Mouse (Mus musculus): ENCODE results near the gene Med25.

Gene Med25

DNA sequence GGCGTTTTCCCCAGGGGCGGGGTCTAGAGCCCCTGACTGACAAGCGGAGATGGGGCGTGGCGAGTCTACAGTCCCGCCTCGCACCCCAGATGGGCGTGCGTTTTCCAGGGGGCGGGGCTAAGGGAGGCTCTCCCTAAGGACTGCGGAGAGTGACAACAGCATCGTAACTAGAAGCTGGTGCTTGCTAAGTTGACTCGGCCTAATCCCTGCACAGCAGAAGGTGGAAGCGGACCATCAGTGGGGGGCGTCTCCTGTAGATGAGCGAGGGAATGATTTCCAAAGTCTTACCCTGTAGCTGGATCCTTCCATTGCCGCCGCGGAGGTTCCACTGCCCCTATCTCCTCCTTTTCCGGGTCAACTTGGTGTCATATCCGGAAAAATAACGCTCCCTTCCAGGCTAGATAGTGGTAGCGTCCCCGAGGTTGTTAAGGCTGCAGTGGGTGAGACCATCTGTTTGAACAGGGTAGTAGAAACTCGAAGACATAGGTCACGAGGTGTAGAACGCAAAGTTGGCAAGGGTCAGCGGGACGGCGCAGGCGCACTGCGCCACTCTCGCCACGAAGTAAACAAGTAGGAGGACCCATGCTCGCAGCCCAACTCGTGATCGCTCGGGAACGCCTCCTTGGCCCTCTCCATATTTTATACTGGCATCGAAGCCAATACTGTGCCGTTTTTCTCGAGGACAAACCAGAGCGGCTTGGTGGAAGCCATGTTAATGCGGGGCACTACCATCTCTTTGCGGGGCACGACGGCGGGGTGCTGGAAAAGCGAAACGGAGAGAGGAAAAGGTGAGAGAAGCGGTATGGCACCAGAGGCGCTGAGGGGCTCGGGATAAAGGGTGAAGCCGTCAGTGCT lies 43.7 kb downstream of the Med25 start, which contains the start of the genes Akt1s1 and Tbc1d17:
Gene Akt1s1 (plus strand): TSS at position 431 of the 855 bp plus-strand sequence.
Gene Tbc1d17 (minus strand): TSS at position 519 of the 855 bp plus-strand sequence.
- peak; percentile 100 for DNase-seq (ENCODE audit: low read depth, low spot score)

DNA sequence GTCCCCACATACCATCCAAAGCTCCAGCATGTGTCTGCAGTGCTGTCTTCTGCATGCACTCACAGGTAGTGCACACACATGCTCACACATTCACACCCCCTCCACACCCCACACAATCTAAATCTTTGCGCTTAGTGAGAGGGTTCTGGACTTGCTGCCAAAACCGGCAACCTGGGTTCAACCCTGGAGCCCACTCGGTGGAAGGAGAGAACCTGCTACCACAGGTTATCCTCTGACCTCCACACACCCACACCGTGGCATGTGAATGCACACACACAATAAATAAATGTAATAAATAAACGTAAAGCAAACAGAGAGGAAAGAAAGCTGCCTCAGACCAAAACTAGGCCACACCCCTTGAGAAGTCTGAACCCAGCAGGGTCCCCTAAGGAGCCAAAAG lies 44.7 kb downstream of the Med25 start:
- no peak for DNase-seq (ENCODE audit: low read depth, low spot score)

DNA sequence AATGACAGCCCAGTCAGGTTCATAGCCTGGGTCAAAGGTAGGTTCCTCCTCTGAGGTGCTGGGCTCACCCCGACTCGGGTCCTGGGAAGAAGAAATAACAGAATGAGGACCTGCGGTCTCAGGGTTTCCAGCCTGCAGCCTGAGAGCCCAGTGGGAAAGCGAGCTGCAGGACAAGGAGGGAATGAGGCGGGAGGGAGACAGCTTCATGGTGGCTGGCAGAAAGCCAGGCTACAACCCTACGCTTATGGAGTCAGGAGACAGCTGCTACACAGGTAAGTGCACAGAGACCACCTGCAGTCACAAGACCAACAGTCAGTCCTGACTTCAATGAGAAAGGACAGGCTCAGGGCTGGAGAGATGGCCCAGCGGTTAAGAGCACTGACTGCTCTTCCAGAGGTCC lies 45.7 kb downstream of the Med25 start:
- DNase-seq (ENCODE audit: low read depth, low spot score), result no peak

DNA sequence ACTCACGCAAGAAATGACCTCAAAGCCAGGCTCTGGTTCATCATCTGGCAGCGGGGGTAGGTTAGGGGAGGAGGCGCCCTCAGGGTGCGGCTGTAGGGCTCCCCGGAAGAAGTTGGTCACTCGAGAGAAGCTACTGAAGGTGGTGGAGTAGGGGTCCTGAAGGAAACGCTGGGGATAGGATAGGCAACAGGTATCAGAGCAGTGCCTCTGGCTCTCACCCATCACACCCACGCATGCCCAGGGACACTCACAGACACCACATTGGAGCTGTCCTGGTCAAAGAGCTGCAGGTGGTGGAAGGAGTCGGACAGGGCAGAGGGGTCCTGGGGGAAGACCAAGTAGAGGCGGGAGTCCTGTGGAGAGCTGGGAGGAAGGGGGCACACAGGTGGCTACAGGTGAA lies 47.5 kb downstream of the Med25 start:
- no peak for DNase-seq (ENCODE audit: low read depth, low spot score)

DNA sequence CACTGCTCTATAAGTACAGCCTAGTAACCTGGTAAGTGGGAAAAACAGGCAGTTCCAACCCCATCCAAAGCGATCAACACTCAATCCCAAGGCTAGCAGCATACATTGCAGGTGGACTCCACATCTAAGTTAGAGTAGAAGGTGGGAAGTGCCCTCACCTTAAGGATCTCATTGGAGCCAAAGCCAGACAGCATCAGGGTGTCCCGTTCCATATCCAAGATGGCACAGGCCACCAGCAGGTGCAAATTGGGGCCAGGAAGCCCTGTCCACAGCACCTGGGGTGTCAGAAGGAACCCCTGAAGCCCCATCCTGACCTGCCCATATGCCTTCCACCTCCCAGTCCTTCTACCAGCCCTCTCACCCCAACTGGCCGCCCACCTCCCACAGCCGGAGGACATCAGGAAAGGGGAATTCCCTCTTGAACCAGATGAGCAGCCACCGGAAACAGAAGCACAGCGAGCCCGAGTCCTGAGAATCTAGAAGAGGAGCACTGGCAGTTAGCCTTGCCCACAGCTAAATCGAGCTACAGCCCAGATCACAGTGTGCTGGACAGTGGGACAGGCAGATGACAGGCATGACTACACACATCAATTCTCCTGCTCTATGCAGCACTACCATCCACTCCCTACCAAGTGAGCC lies 50.6 kb downstream of the Med25 start:
- no peak for DNase-seq (ENCODE audit: low read depth, low spot score)

DNA sequence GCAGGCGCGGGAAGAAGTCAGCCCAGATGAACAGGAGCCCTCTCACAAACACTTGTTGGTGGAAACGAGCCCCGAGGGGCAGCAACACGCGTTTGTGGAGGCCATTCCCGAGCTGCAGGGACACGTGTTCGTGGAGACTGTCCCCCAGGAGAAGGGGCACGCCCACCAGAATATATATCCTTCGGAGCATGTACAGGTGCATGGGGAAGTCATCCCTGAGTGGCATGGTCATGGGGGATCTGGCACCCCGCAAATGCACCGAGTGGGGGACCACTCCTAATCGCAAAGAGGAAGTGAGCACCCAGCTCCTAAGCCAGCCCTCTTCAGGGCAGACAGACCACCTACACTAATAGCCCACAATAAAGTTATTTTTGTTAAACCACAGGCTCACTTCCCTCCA lies 52.1 kb downstream of the Med25 start:
- DNase-seq (ENCODE audit: low read depth, low spot score), result peak; percentile 74

DNA sequence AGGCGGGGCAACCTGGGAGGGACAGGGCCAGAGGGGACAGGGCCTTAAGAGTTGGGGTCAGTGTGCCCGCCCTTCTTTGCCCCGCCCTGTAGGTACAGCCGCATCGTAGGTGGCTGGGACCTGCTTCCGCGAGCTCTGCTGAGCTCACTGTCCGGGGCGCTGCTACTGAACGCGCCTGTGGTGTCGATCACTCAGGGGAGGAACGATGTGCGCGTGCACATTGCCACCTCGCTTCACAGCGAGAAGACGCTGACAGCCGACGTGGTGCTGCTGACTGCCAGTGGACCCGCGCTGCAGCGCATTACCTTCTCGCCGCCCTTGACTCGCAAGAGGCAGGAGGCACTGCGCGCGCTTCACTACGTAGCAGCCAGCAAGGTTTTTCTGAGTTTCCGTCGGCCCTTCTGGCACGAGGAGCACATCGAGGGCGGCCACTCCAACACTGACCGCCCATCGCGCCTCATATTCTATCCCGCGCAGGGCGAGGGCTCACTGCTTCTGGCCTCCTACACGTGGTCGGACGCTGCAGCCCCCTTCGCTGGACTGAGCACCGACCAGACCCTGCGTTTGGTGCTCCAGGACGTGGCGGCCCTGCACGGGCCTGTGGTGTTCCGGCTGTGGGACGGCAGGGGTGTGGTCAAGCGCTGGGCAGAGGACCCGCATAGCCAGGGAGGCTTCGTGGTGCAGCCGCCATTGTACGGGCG lies 52.9 kb downstream of the Med25 start:
- DNase-seq (ENCODE audit: low read depth, low spot score), result peak; percentile 78

DNA sequence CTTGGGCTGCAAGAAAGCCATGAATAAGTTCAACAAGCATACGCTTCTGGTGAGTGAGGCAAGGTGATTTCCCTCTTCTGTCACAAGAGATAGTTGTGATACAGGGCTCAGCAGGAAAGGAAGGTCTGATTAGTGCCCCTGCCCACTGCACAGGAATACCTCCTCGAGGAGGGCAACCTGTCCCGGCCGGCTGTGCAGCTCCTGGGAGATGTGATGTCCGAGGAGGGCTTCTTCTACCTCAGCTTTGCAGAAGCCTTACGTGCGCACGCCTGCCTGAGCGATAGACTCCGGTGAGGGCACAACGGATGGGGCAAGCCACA lies 53.4 kb downstream of the Med25 start:
- DNase-seq (ENCODE audit: low read depth, low spot score), result no peak

DNA sequence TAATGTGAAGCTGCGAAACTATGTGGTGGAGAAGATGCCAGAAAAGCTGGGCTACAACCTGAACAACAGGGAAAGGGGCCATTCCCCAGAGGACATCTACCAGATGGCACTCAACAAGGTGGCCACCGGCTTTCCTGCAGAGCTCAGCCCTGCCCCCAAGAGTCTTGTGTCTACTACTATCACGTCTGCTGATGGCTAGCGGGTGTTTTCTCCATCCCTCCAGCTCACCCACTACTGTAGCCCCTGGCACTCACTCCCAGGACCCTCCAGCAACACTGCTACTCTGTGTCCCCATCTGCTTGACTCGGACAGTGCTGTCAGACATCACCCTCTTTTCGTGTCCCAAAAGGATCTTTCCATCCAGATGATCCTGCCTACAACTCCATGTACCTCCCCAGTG lies 54.4 kb downstream of the Med25 start:
- no peak for DNase-seq (ENCODE audit: low read depth, low spot score)

DNA sequence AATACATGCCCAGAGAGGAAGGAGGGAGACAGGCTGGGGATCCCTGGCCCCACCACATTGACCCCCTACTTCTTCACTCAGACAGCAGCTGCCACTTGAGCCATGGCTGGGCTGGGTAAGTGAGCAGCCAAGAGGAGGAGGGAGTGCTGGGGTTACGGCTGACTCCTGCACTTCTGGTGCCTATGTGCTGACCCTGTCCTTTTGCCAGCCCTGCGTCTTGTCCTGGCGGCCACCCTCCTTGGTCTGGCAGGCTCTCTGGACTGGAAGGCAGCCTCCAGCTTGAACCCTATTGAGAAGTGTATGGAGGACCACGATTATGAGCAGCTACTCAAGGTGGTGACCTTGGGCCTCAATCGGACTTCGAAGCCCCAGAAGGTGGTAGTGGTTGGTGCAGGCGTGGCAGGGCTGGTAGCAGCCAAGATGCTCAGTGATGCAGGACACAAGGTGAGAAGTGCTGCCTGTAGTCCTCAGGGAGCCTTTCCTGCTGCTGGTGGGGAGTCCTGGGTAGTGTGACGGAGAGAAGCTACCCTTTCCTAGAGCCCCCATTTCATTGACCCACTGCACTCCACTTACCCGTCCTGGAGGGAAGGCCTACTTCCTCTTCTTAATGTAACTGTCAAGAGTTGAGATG lies 56.0 kb downstream of the Med25 start:
- peak; percentile 49 for DNase-seq (ENCODE audit: low read depth, low spot score)

DNA sequence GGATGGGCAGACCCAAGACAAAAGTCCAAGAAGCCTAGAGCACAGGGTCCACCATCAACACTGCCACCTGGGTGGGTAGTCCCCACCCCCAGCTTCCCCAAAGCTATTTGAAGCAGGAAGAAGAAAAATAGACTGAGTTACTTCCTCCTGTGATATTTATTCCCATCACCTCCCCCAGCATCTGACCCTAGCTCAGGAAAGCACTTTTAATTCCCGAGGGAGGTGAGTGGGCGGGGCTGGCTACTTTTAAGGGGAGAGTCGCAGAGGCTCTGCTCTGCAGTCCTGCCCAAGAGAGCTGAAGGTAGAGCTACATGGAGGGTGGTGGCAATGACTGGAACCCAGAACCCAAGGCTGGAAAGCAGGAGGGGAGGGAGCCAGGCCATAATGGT lies 56.5 kb downstream of the Med25 start:
- DNase-seq (ENCODE audit: low read depth, low spot score), result peak; percentile 71

DNA sequence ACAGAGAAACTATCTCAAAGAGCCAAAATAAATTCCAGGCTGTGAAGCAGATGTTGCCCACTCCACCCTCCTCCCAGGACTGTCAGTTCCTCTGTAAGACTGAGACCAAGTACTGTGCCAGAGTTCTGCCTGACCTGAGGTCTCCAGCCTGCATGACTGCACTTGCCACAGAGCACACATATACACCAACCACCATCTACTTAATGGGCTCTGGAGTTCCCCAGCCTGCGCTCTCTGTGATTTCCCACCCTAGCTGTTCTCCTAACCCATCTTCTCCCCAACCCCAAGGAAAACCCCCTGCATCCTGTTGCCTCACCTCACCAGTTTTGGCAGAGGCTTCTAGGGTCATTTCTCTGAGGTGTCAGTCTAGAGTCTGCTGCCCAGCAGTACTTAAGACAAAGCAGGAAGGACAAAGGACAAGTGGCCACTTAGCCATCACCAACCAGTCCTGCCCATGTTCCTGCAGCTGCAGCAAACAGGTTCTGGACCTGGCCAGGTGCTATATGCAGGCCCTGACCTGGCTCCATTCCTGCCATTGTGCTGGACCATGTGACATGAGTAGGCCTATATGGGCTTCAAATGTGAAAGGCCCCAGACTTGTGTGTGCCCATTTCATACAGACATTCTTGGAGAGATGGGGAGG lies 57.0 kb downstream of the Med25 start:
- DNase-seq (ENCODE audit: low read depth, low spot score), result peak; percentile 64

DNA sequence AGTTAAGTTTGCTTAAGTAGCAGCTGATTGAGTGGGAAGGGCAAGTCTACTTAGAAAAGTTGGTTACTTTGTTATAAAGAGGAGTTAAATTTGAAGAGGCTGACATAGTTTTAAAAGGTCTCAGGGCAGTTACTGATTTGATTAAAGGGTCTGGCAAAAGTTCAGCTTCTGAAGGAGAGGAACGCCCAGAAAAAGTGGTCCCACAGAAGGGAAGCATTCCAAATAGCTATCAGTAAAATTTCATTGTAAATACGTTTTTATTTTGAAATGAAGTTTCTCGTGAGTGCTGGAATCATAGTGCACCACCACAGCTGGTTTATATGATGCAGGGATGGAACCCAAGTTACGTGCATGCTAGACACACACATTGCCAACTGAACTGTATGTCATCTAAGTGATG lies 59.7 kb downstream of the Med25 start:
- DNase-seq (ENCODE audit: low read depth, low spot score), result no peak

DNA sequence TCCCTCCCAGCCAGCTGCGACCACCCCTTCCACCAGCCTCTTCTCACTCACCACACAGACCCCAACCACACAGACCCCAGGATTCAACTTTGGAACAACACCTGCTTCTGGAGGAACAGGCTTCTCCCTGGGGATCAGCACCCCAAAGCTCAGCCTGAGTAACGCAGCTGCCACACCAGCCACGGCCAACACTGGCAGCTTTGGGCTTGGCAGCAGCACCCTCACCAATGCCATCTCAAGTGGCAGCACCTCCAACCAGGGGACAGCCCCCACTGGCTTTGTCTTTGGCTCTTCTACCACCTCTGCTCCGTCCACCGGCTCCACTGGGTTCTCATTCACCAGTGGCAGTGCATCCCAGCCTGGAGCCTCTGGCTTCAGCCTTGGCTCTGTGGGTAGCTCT lies 63.8 kb downstream of the Med25 start:
- no peak for DNase-seq (ENCODE audit: low read depth, low spot score)

DNA sequence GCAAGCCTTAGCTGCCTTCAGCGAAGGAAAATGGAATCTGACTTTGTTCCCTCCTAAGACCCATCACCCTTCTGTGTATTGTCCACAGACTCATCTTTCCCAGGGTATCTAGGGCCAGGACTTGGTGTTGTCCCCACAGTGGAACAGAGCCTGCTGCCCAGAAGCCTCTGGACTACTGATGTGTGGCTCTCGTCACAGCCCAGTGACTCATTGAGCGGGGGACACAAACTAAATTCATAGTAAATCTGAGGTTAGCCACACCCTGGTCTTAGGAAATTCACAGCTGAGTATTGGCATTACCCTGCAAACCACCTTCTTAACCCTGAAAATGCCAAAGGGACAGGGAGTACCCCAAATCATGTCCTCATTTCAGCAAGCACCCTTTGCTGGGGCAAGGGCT lies 65.7 kb downstream of the Med25 start:
- no peak for DNase-seq (ENCODE audit: low read depth, low spot score)

All from A20 (cell line).